Mouse (Mus musculus) hindbrain, embryonic 12.5 days (tissue): ENCODE results near the gene Gm8334. TPM values are rescaled to one million over a fixed set of nuclear protein-coding genes. Genes with fewer than 3 reads are reported as not detected.
"Not testable (repeated sequence)": the region's sequence is repeated elsewhere in the genome, so short reads cannot be mapped to it uniquely, and the experiment has no call there.

Experiments used
- ATAC-seq: fragments of 200-750 bp; cut with Nextera tagmentation; 2 replicates; pipeline ENCODE4 v1.8.0; 2017; ENCODE audit warnings: moderate TSS enrichment; ENCODE audit not compliant: low FRiP score
- H3K27ac ChIP-seq: fragments of 300-500 bp; sonication (generic); 2 replicates; pipeline ENCODE4 v1.5.1; 2016; ENCODE audit warnings: mild to moderate bottlenecking
- H3K27me3 ChIP-seq: fragments of 300-500 bp; sonication (generic); 2 replicates; pipeline ENCODE4 v1.6.1; 2016; ENCODE audit warnings: mild to moderate bottlenecking
- H3K36me3 ChIP-seq: fragments of 300-500 bp; sonication (generic); 2 replicates; pipeline ENCODE4 v1.6.1; 2016; ENCODE audit warnings: mild to moderate bottlenecking
- H3K4me1 ChIP-seq: fragments of 300-500 bp; sonication (generic); 2 replicates; pipeline ENCODE4 v1.6.1; 2016
- H3K4me2 ChIP-seq: fragments of 300-500 bp; sonication (generic); replicated peaks from 2 replicates; pipeline ENCODE4 v1.6.1; 2016; ENCODE audit warnings: mild to moderate bottlenecking
- H3K4me3 ChIP-seq: fragments of 300-500 bp; sonication (generic); 2 replicates; pipeline ENCODE4 v1.5.1; 2016; ENCODE audit warnings: mild to moderate bottlenecking
- H3K9ac ChIP-seq: fragments of 300-500 bp; sonication (generic); 2 replicates; pipeline ENCODE4 v1.6.1; 2016; ENCODE audit warnings: mild to moderate bottlenecking, moderate library complexity
- H3K9me3 ChIP-seq: fragments of 300-500 bp; sonication (generic); replicated peaks from 2 replicates; pipeline ENCODE4 v1.6.1; 2016; ENCODE audit warnings: mild to moderate bottlenecking
- WGBS: fragments of 180-500 bp; shearing (Covaris S2); methylation state at CpG from one replicate; pipeline ENCODE4 v1.1.7; 2016; 5-methylcytosine and 5-hydroxymethylcytosine counted together
- polyA plus RNA-seq: library from polyadenylated mRNA; unstranded; fragments of >200 nt; fragmentation: Nextera tagmentation; extraction: Ambion mirVana; gene quantifications from 2 replicates; pipeline ENCODE4 v1.2.1, GENCODE M21; 2016

The Gm8334 gene
- not detected in 2 replicates for polyA plus RNA-seq

- not testable (repeated sequence) for H3K4me2 ChIP-seq, H3K9me3 ChIP-seq, H3K9ac ChIP-seq, H3K27ac ChIP-seq, H3K4me3 ChIP-seq, ATAC-seq, H3K27me3 ChIP-seq, H3K4me1 ChIP-seq, H3K36me3 ChIP-seq
- WGBS: 88% methylated on average over 4 of the region's 7 CpGs
These were observed at the start of gene Gm8334 for GRCm38 (mm10) chrX:148615053-148615452. Gene Gm8334, minus strand, starts transcription at chrX:148615153.

GRCm38 (mm10) chrX:148663298-148663697 lies 48.3 kb upstream of the Gm8334 start, which contains the start of gene Gm15127:
Gene Gm15127, plus strand, starts transcription at chrX:148663598.
- not testable (repeated sequence) for H3K4me3 ChIP-seq, H3K27me3 ChIP-seq, H3K9ac ChIP-seq, H3K4me1 ChIP-seq, H3K27ac ChIP-seq, H3K36me3 ChIP-seq, H3K4me2 ChIP-seq, ATAC-seq, H3K9me3 ChIP-seq
- 75% methylated on average over 3 of the region's 4 CpGs for WGBS

Other genes with a start within 250 kb of the Gm8334 start
- gene Gm15114, start 126.2 kb downstream of the Gm8334 start, polyA plus RNA-seq: not detected in 2 replicates
- gene Gm15127, start 48.4 kb upstream of the Gm8334 start, polyA plus RNA-seq: not detected in 2 replicates
- gene Luzp4, start 242.5 kb upstream of the Gm8334 start, polyA plus RNA-seq: not detected in 2 replicates